Mouse (Mus musculus) ES-Bruce4 (cell line): ENCODE data around the gene Sugct.

Experiments
- CTCF ChIP-seq: IDR thresholded peaks from one replicate; pipeline ENCODE4 v1.8.1; 2011; ENCODE audit warnings: low read depth, low read length
- POLR2A ChIP-seq: IDR thresholded peaks from one replicate; pipeline ENCODE4 v1.8.1; 2011; ENCODE audit warnings: low read length; ENCODE audit not compliant: insufficient read depth

- TF ChIP-seq POLR2A (no peak), CTCF (no peak)
These were observed 760.3 kb downstream of the Sugct start for GRCm38 (mm10) chr13:16935029-16935428.
